Mouse (Mus musculus) right cerebral cortex, postnatal 36 days (tissue): ENCODE measurements around the gene Fastkd1.
"Not testable (repeated sequence)": the region's sequence is repeated elsewhere in the genome, so short reads cannot be mapped to it uniquely, and the experiment has no call there.

ENCODE experiments used
- DNase-seq, 2 experiments: peaks; one replicate each; pipeline ENCODE4 v3.0.0; 2022; ENCODE audit warnings: low spot score in 2 of 2, mixed read lengths in 1 of 2

The Fastkd1 gene

DNA sequence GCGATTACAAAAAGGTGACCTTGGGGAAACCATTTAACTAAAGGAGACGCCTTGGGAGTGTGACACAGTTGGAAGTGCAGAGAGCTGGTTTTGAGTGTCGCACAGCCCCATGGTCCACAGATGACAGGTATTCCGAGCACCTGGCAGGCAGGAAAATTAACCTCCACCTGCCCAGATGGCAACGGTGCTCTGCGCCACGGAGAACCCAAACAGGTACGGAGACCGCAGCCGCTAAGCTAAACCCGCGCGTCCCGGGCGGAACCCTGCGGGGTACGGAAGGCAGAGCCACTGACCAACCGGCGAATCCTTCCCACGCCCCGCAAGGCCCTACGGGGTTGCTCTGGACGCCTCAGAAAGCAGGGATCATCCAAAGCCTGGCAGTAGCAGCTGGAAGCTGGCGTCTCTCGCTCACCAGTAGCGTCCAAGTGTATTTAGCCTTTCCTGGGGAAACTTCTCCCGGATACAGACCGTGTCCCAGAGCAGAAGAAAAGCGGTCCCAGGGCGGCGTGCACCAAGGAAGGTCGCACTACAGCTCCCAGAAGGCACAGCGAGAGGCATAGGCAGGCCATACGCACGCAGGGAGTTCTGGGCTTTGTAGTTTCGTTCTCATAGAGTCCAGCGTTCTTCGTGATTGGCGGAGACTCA is at the start of gene Fastkd1:
Gene Fastkd1 (minus strand): TSS at position 536 of the 645 bp plus-strand sequence.
- peak; percentile 90 to 92 for DNase-seq

DNA sequence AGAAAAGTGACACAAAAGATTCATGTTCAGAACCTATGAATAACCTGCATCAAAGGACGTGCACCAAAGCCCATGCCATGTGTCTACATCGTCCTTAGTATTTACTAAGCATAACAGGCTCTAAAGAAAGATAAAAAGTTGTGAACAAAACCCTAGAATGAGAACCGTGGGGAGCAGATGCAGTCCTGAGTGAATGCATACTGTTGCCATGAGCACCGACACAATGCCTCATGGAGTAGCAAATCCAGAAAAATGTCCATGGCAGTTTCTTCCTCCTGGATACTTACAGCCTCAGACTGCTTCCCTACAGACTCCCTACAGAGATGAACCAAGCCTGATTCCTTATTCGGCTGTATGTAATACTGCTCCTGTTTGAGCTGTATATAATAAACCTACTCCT is 47.7 kb upstream of the Fastkd1 start:
- no peak for DNase-seq

DNA sequence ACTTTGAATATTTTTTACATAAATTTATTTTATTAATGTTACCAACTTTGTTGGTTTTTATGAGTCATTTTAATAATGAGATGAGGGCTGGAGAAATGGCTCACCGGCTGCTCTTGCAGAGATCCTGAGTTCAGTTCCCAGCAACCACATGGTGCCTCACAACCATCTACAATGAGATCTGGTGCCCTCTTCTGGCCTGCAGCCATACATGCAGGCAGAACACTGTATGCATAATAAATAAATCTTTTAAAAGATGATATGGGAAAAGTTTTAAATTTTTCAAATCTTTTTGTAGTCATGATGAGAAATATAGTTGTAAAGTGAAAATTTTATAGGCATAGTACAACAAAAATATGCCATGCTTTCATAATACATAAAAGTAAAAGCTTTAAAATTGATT is 31.8 kb upstream of the Fastkd1 start:
- no peak for DNase-seq

DNA sequence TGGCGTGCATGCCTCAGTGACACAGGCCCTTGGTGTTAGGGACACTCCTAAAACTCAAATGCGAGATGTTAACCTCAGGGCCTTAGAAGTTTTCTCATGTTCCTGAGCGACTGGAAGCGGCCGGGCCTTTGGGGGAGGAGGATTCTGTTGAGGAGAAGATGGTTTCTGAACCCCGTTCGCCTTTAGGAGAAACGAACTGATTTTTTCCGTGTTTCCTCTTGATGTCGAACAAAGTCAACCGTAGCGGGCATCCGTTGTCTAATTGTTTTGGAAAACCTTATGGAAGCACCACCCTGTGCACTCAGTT is 10.2 kb upstream of the Fastkd1 start:
- no peak for DNase-seq

DNA sequence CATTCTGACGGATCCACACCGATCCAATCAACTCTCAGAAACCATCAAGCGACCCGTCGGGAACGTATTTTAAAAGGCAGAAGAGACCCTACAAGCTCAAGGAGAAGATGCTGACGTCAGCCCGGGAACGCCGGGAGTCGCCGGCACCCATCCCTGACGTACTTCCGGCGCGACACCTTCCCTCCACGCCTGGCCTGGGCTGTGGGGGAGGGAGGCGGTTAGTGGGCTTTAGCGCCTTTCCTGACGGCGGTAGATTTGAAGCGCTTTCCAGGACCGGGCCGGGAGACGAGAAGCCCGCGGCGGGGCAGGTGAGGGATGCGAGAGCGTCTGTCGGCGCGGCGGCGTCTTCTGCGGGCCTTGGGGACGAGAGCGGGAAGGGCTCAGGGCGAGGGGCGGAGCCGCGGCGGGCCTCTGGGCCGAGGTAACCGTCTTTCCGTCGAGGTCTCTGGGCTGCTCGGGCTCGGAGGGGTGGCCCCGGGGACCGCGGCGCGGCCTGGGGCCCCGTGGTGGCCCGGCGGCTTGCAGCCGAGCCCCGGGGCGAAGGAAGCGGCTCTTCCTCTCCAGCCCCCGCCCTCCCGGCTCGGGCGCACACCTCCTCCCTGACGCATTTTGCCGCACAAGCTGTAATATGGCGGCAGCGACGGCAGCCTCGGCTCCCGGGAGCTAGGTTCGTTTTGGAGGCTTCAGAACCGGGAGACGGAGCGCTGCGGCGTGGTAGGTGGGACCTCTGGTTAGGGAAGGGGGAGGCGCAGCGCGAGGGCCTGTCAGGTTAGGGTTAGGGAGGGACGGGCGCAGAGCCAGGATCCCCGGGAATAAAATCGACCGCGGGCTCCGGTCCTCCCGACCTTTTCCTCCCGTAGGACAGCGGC is 9.6 kb upstream of the Fastkd1 start:
- DNase-seq, result peak; percentile 91 to 92

DNA sequence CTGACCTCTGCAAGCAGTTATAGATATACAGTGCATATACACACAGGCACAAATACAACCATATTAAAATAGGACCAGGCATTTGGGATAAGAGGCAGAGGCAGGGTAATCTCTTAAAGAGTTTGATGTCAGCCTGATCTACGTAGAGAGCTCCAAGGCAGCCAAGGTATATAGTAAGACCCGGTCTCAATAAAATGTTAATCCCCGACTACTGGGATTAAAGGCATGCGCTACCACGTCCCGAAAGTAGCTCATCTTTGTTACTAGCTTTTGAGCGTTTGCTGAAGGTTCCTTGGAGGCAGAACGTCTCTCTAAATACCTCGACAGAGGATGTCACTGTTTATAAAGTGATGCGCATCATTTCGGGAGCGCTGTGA is 8.9 kb upstream of the Fastkd1 start, which contains the start of gene Ppig:
Gene Ppig (plus strand): TSS at position 273 of the 377 bp plus-strand sequence.
- DNase-seq, result no peak

DNA sequence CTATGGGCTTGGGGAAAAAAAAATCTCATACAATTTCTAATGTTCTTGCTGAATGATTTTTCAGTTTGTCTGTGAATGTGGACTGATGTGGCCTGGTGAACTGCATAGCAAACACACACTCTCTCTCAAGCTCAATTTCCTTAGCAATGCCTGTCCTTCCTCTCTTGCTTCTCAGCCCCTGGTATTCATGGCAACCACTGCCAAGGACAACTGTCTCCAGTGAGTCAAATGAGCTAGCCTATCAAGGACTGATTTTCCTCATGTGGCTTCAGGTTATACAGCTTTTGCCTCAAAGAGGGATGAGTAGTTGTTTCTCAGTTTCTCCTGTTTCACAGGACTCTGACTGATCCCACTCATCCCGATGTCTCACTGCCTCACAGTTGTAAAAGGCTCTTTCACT is 5.8 kb upstream of the Fastkd1 start:
- no peak for DNase-seq

DNA sequence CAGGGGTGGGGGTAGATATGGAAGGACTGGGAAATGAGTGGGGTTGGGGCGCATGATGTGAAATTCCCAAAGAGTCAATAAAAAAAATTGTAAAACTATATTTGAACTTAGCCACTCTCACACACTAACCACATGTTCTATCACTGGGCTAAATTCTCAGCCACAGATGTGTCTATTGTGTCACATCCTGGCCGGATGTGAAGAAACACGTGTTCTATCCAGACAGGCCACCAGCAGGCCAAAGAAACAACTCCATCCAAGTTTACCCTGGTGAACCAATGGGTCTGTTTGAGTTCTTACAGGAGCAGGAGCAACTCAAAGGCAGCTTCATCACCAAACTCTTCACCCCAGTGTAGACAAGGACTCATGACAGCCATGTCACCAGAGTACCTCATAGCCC is 3.2 kb upstream of the Fastkd1 start:
- no peak for DNase-seq

DNA sequence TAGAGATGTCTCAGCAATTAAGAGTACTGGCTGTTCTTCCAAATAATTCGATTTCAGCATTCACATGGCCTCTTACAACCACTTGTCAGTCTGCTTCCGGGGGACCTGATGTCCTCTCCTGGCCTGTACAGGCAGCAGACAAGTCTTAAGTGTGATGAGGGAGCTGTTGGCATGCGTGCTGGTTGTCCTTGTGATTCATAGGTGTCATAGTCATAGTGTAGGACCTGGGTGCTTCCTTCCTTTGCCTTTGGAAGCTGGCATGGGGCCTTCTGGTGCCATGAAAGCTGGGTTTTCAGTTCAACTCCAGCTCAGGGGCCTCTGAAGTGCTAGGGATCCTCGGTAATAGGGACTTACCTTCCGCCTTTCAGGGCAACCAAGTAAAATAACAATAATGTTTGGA is 810 bp upstream of the Fastkd1 start:
- DNase-seq, result no peak

DNA sequence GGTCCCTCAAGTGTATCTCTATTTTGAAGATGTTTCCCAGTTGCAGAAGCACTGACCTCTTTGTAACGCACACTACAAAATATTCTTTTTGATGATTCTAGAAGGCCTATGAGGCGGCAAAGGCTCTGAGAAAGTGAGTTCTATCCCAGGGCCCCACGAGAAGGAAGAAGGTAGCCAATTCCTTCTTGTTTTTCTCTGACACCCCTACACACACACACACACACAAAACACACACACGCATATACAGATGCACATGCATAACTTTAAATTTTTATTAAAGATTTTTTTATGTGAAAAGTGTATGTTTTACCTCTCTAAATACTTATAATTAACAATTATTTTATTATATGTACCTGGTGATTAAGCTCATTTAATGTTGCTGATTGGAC is 304 bp upstream of the Fastkd1 start:
- DNase-seq, result no peak

DNA sequence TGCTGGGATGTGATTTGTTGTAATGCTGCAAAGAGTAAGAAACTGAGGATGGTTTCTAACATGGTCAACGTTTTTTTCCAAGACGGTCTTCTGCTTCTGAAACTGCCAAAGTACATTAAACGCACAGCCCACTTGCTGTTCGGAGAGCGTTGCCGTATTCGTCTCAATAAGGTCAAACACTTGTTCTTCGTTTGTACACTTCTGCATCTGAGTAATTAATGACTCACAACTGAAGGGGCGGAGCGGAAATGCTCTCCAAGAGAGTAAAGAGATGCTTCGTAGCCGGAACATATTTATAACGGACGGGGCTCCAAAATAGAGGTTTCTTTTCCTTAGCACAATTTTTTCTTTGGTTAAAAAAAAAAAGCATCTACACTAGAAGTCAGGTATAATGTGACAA is 1.1 kb downstream of the Fastkd1 start:
- DNase-seq, result peak in 1 of 2 experiments; percentile 10

DNA sequence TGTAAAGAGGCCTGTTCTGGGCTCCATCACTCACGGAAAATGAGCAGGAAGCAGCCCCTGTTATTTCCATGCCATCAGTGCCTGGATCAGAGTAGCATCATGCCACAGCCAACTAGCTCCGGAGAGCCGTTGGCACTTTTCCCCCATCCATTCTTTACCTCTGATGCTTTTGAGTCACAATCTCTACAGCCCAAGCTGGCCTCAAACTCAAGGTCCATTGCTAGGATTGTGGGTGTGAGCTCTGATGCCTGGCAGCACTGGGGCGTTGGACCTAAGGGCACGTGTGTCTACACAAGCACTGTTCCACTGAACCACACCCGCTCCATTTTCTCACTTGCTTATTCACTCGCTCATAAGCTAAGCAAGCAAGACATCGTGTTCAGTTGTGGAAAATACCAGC is 12.9 kb downstream of the Fastkd1 start:
- no peak for DNase-seq

DNA sequence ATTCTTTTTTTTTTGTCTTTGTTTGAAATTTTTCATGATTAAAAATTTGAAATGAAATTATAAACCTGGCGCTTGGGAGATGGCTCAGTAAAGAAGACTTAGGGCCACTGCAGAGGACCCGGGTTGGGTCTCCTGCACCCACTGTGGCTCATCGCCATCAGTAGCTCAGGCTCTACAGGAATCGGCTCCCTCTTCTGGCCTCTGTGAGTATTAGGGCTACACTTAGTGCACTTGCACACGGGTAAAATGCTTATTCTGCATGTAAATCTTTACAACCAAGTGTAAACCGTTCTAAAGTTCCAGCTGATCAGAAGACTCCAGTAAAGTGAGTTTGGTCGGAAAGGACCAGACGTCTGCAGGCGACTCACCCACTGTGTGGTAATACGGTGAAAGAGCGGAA is 19.8 kb downstream of the Fastkd1 start:
- no peak for DNase-seq

DNA sequence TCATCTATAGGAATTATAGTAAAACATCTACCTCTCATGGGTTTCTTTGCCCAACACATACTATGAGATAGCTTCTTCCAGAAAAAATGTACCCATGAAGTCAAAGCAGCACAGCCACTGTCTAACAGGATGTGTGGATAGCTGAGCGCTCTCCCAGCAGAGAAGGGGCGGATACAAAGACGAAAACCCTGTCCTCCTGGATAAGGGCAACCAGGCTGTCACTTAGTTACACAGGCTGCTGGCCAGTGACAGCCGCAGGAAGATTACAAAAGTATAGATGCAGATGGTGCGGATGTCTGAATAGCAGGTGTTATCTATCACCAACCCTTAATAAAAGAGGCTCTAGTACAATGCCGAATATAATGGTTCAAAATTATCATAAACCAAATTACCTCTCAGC is 22.5 kb downstream of the Fastkd1 start:
- DNase-seq, result no peak

DNA sequence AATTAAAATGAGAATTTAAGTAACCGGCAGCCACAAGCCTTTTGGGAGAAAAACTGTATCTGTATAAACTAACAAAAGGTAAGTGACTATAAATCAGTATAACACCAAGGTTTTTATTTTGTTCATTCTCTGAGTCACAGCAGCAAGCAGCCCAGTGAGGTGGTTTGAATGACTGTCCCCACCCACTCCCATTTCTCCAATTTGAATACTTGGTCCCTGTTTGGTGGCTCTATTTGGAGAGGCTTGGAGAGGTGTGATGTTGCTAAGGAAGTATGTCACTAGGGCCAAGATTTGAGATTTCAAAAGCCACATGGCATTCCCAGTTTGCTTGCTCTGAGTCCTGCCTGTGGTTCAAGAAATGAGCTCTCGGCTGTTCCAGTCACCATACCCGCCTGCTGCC is 23.1 kb downstream of the Fastkd1 start:
- DNase-seq, result no peak

DNA sequence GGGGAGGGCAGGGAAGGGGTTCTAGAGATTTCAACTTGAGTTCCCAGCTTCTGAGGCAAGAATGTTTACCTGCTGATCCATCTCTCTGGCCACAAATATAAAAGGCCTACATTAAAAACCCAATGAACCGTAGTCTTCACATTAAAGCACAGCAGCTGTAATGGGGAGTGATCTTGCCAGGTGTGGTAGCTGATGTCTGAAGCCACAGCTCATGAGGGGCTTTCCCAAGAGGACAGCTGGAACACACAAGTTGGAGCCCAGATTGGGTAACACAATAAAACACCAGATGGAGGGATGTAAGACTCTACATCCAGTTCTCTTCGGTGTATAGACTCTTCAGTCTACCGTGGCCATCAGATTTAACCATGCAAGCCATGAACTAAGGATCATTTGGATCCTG is 28.8 kb downstream of the Fastkd1 start:
- DNase-seq, result no peak

DNA sequence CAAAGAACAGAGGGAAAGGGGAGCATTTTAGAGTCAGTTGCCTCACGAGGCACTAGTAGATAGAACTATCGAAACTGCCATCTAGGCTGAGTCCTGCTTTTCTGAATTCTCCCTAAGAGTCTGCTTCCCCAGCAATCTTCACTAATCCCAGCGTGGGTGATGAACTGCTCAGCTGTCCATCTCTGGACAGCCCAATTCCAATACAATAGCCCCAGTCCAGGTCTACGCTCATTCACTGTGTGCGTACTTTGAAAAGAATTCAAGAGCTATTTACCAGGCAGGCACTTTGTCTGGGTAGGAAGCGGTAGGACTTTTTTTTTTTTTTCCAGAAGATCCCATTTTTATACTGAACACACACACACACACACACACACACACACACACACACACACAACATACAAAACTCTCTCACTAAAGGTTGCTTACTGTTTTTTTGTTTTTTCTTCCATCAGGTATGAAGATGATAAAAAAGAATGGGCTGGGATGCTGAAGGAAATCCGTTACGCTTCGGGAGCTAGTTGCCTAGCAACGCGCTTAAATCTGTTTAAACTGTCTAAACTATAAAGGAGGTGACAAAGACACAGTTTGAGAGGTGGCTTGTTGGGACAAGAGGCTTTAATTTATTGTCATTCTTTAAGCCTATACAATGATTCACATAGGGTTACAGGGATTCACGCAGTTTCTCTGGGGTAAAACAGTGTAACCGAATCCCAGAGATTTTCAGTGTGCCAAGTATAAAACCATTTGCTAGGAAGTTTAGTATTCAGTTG is 30.1 kb downstream of the Fastkd1 start:
- no peak for DNase-seq

DNA sequence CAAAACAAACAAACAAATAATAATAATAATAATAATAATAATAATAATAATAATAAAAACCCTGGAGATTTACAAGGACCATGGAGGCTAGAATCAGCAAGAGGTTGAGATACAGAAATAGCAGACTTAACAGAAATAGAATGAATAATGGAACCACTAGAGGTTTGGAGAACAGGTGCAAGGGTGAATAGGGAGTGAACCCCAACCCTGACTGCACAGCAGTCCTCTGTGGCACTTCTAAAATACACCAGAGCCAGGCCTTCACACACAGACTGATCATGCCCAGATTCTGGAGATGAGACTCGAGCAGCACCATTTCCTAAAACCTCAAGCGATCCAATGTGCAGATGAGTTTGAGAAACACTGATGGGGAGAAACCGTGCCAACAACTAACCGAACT is 31.4 kb downstream of the Fastkd1 start:
- no peak for DNase-seq

DNA sequence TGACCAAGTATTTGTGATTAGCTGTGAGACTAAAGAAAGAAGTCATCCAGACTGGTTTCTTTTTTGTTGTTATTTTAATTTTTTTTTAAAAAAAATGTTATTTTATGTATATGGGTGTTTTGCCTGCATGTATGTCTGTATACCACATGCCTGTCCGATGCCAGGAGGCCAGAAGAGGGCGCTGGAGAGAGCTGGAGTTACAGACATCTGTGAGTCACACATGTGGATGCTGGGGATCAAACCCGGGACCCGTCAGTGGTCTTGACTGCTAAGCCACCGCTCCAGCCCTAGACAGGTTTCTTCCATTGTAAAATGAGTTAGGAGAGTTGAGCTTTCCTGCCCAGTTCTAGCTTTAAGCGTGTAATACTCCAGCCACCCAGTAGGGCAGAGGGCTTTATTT is 33.3 kb downstream of the Fastkd1 start:
- DNase-seq, result no peak

DNA sequence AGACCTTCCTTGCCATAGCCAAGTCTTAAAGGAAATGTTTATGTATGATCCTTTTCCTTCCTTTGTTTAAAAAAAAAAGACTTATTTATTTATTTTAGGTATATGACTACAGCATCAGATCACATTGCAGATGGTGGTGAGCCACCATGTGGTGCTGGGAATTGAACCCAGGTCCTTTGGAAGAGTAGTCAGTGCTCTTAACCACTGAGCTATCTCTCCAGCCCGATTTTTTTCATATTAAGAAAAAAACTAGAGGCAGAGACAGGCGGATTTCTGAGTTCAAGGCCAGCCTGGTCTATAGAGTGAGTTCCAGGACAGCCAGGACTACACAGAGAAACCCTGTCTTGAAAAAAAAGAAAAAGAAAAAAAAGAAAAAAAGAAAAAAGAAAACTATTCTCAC is 36.1 kb downstream of the Fastkd1 start:
- DNase-seq, result not testable (repeated sequence)

DNA sequence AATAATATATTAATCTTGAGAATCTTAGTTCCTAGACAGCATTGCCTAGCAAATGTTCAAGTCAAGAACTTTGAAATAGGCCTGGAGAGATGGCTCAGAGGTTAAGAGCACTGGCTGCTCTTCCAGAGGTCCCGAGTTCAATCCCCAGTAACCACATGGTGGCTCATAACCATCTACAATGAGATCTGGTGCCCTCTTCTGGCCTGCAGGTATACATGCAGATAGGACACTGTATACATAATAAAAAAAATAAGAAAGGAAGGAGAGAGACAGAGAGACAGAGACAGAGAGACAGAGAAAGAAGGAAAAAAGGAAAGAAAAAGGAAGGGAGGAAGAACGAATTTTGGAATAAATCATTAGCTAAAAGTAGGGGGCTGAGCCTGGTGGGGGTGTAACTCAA is 36.6 kb downstream of the Fastkd1 start:
- no peak for DNase-seq

DNA sequence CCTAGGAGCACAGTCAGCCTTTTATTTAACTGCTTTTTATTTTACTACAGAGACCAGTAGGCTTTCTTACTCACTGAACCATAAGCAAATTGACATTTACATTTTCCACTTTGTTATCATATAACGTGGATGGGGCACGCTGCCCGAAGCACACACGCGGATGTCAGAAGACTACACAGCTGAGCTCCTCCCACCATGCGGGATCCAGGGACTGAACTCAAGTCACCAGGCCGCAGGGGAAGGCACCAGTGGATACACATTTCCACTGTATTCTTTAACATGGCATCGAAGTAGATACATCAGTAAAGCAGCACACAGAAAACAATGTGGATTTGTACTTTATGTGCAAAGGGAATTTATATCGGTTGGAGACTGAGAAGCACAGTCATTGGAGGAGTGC is 38.0 kb downstream of the Fastkd1 start:
- DNase-seq, result no peak

DNA sequence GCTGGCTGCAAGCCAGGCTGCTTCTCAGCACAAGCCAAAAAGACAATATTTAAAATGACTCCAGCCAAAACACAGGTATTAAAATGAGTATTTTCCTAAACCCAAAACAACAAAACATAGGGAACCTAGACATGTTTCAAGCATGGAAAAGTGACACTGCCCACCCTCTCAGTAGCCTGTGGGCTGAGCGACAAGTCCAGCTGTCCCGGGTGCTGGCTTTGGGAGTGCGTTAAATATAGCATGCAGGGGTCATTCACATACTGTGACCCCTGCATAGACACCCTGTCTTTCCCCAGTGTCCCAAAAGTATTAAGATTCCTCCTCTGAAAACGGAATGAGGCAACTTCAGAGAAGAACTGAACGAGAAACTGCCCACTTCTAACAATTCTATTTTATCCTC is 39.6 kb downstream of the Fastkd1 start:
- no peak for DNase-seq
